Mouse (Mus musculus) MEL (cell line): ENCODE data around the gene Rps6kc1.

ENCODE experiments used
- CTCF ChIP-seq, 3 experiments: IDR thresholded peaks in 2 of 3; conservative IDR thresholded peaks in 1 of 3; 2 replicates each; pipeline ENCODE4 v1.5.1; 2011 to 2012; ENCODE audit warnings: low read length in 3 of 3, low read depth in 2 of 3, mild to moderate bottlenecking in 2 of 3, improper control_type of control experiment in 1 of 3, inconsistent platforms in 1 of 3, mixed read lengths in 1 of 3, moderate library complexity in 1 of 3; ENCODE audit not compliant: control insufficient read depth in 1 of 3, insufficient read depth in 1 of 3, poor library complexity in 1 of 3, severe bottlenecking in 1 of 3
- EP300 ChIP-seq, 2 experiments: IDR thresholded peaks; 2 replicates each; pipeline ENCODE4 v1.6.1; 2011; ENCODE audit warnings: improper control_type of control experiment in 2 of 2, low read length in 2 of 2, low read depth in 1 of 2, mild to moderate bottlenecking in 1 of 2
- POLR2A ChIP-seq, 2 experiments: IDR thresholded peaks; 2 replicates each; pipeline ENCODE4 v1.6.1; 2011 to 2012; ENCODE audit warnings: low read length in 2 of 2, mild to moderate bottlenecking in 2 of 2, control low read depth in 1 of 2, improper control_type of control experiment in 1 of 2, low read depth in 1 of 2, moderate library complexity in 1 of 2; ENCODE audit not compliant: control insufficient read depth in 1 of 2, insufficient read depth in 1 of 2, poor library complexity in 1 of 2
- TAL1 ChIP-seq: IDR thresholded peaks from 2 replicates; pipeline ENCODE4 v1.6.1; 2012; ENCODE audit warnings: mild to moderate bottlenecking, inconsistent platforms, low read length, moderate library complexity, mixed read lengths

GRCm38 (mm10) chr1:190823745-190824144 lies 87.8 kb downstream of the Rps6kc1 start:
- TF ChIP-seq POLR2A (IDR thresholded peaks at IDR 0.05; ENCODE audit: control insufficient read depth in 1 of 2, insufficient read depth in 1 of 2, low read depth in 1 of 2, low read length in 2 of 2, poor library complexity in 1 of 2) = no peak
- TF ChIP-seq TAL1 = no peak
- no peak for TF ChIP-seq EP300 (IDR thresholded peaks at IDR 0.05; ENCODE audit: low read depth in 1 of 2, low read length in 2 of 2)
- no peak for TF ChIP-seq CTCF (IDR thresholded peaks at IDR 0.05 in 2 of 3, conservative IDR thresholded peaks at IDR 0.05 in 1 of 3; ENCODE audit: control insufficient read depth in 1 of 3, insufficient read depth in 1 of 3, low read depth in 2 of 3, low read length in 3 of 3, poor library complexity in 1 of 3, severe bottlenecking in 1 of 3)
